Mouse (Mus musculus): ENCODE results near the gene Mthfr.

Mthfr gene

GRCm38 (mm10) chr4:148038600-148039253 lies at the start of gene Mthfr, which contains the start of gene Clcn6:
Mthfr (plus strand) TSS chr4:148039077.
Clcn6 (minus strand) TSS chr4:148038821.
- peak; percentile 99 for DNase-seq (ENCODE audit: low spot score)

- DNase-seq (ENCODE audit: low spot score), result no peak
Measured at GRCm38 (mm10) chr4:147993571-147994095, 45.2 kb upstream of the Mthfr start.

- DNase-seq (ENCODE audit: low spot score), result no peak
Measured at GRCm38 (mm10) chr4:147995311-147995710, 43.6 kb upstream of the Mthfr start.

- no peak for DNase-seq (ENCODE audit: low spot score)
Measured at GRCm38 (mm10) chr4:148000202-148000772, 38.6 kb upstream of the Mthfr start, which contains the start of gene Nppa. Nppa (plus strand) TSS chr4:148000722.

- DNase-seq (ENCODE audit: low spot score), result no peak
Measured at GRCm38 (mm10) chr4:148001013-148001789, 37.7 kb upstream of the Mthfr start.

GRCm38 (mm10) chr4:148001866-148002265 lies 37.0 kb upstream of the Mthfr start:
- no peak for DNase-seq (ENCODE audit: low spot score)

- no peak for DNase-seq (ENCODE audit: low spot score)
Measured at GRCm38 (mm10) chr4:148004361-148004760, 34.5 kb upstream of the Mthfr start.

GRCm38 (mm10) chr4:148008412-148008811 lies 30.5 kb upstream of the Mthfr start:
- DNase-seq (ENCODE audit: low spot score), result no peak

GRCm38 (mm10) chr4:148009641-148010040 lies 29.2 kb upstream of the Mthfr start:
- no peak for DNase-seq (ENCODE audit: low spot score)

GRCm38 (mm10) chr4:148011332-148011731 lies 27.5 kb upstream of the Mthfr start:
- DNase-seq (ENCODE audit: low spot score), result no peak

- no peak for DNase-seq (ENCODE audit: low spot score)
Measured at GRCm38 (mm10) chr4:148012216-148012615, 26.7 kb upstream of the Mthfr start.

- DNase-seq (ENCODE audit: low spot score), result no peak
Measured at GRCm38 (mm10) chr4:148015418-148015817, 23.5 kb upstream of the Mthfr start.

GRCm38 (mm10) chr4:148016981-148017380 lies 21.9 kb upstream of the Mthfr start:
- peak; percentile 65 for DNase-seq (ENCODE audit: low spot score)

- DNase-seq (ENCODE audit: low spot score), result no peak
Measured at GRCm38 (mm10) chr4:148018410-148018809, 20.5 kb upstream of the Mthfr start.

GRCm38 (mm10) chr4:148024003-148024402 lies 14.9 kb upstream of the Mthfr start:
- DNase-seq (ENCODE audit: low spot score), result no peak

- DNase-seq (ENCODE audit: low spot score), result no peak
Measured at GRCm38 (mm10) chr4:148029297-148029696, 9.6 kb upstream of the Mthfr start.

GRCm38 (mm10) chr4:148030506-148030905 lies 8.4 kb upstream of the Mthfr start:
- DNase-seq (ENCODE audit: low spot score), result no peak

GRCm38 (mm10) chr4:148033858-148034410 lies 4.9 kb upstream of the Mthfr start:
- no peak for DNase-seq (ENCODE audit: low spot score)

- peak; percentile 37 for DNase-seq (ENCODE audit: low spot score)
Measured at GRCm38 (mm10) chr4:148035440-148035839, 3.4 kb upstream of the Mthfr start.

- DNase-seq (ENCODE audit: low spot score), result no peak
Measured at GRCm38 (mm10) chr4:148038079-148038599, 738 bp upstream of the Mthfr start.

- DNase-seq (ENCODE audit: low spot score), result no peak
Measured at GRCm38 (mm10) chr4:148039254-148040028, 564 bp downstream of the Mthfr start.

Measured in yolk sac, embryonic 10.5 days (tissue).